Mouse (Mus musculus) layer of hippocampus, adult 9-11 months (tissue): ENCODE results near the gene Nucb2.

ENCODE experiments used
- DNase-seq: peaks from one replicate; pipeline ENCODE4 v3.0.0; 2022

Gene Nucb2

GRCm38 (mm10) chr7:116529793-116530192 lies 25.6 kb downstream of the Nucb2 start:
- no peak for DNase-seq

- DNase-seq: no peak
Measured at GRCm38 (mm10) chr7:116530470-116530869, 26.3 kb downstream of the Nucb2 start.

DNA sequence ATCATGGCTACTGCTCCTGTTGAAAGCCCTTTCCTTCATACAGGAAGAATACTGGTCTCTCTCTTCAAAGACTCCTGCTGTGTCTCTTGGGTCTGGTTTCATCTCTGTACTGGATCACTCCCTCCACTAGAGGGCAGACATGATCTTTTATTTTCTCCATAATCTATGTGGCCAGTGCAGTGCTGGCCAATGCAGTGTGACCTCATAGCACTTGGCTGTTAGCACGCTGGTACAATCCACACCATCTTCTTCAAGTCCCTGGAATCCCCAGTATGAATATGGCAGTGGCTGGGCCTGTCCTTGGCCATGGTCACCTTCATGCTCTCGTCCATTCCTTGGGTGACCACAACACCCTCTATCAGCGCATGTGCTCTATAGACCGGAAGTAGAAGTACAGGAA lies 27.1 kb downstream of the Nucb2 start:
- peak; percentile 45 for DNase-seq

DNA sequence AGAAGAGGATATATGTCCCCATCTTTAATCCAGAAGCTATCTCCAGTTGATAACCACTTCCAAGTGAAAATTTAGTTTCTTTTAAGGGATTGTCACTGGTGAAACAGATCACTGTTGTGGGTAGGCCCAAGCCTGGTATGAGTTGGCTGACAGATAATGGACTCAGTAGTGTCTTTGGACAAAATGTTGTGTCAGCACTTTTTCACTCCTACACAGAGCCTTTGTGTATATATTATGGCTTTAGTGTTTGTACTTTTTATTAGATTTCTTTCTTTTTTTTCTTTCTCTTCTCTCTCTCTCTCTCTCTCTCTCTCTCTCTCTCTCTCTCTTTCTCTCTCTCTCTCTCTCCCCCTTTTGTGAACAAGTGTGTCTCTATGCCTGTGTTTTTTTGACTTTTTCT lies 52.7 kb downstream of the Nucb2 start:
- no peak for DNase-seq

DNA sequence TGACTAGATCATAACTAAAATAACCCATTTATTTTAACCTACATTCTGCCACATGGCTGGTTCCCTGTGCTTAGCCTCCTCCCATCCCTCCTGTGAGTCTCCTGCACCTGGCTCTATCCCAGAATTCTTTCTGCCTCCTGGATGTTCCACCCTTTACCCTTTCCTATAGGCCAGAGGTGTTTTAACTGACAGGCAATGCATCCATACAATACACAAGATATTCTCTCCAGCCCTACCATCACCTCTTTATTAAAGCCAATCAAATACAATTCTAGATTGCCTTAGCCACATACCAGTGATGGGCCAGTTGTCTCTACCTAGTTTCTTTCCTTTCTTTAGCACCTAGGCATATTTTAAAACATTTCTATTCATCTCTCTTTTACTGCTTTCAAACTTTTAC lies 70.4 kb downstream of the Nucb2 start:
- no peak for DNase-seq
